Mouse (Mus musculus): ENCODE data around the gene Meltf.

GRCm38 (mm10) chr16:31903239-31903638 lies 24.6 kb downstream of the Meltf start:
- TF ChIP-seq POLR2A (IDR thresholded peaks at IDR 0.05; ENCODE audit: insufficient read depth, low read depth, low read length) (no peak), EP300 (IDR thresholded peaks at IDR 0.05; ENCODE audit: insufficient read depth, low read depth, low read length) (no peak), CTCF (IDR thresholded peaks at IDR 0.05) (no peak)

All from heart, adult 2 months (tissue).